Mouse (Mus musculus) spleen, embryonic (tissue): ENCODE measurements around the gene Yipf1.

Experiments
- CTCF ChIA-PET: fragments of 350-600 bp; sonication (Branson Sonifier 250); formaldehyde crosslinking; loops from one replicate; lab custom pipeline; 2022; lab: Charles Lee

Yipf1 gene

DNA sequence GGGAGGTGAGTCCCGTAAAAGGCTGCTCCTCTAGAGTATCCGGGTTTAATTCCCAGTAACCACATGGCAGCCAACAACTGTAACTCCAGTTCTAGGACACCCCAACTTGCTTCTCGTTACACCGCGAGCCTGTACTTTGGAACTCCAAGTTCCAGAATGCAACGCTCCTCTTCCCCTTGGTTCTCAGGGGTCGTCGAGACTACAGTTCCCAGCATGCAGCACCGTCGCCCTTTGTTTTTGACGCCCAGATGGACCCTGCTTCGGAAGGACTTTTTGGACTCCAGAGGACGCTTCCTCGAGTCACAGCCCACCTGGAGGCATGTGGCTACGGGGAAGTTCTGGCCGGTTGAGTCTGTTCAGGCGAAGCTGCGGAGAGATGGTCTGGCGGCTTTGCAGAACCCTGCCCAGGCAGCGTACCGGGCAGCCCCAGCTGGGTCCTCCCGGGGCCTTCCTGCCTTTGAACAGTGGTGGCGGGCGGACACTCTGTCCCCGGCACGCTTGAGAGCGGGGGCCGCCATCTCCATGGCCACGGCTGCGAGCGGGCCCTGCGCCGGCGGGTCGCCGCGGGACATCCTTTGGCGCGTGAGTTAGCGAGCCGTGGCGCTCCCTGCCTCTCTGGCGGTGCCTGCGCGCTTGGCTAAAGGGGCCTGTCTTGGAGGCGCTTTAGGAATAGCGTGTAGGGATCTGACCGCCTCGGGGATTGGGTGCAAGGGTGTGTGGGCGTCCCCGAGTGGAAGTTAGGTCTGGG, 53.6 kb downstream of the Yipf1 start, which contains the start of gene Ndc1:
TSS of gene Ndc1 (plus strand) at position 218 of the 748 bp plus-strand sequence.
- CTCF ChIA-PET: no interaction called here

- CTCF ChIA-PET: no interaction called here
Observed at GRCm38 (mm10) chr4:107372304-107372703, 58.1 kb downstream of the Yipf1 start.

- CTCF ChIA-PET: no interaction called here
Observed at GRCm38 (mm10) chr4:107374677-107375076, 60.5 kb downstream of the Yipf1 start.

DNA sequence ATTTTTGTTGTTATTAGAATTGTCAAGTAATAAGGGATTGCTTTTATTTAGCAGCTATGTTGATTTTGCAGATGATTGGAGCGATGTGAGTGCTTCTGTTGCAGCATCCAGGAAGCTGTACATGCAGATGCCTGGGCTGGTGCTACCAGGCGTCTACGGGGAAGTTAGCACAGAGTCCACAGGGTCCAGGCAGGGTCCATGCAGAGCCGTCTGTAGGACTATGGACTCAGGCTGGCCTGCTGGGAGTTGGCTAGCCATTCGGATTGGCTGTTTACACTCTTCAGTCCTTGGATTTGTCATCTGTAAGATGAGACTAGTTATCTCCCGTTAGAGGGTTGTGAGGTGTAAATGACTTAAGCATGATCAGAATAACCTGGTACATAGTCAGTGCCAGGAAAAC, 64.8 kb downstream of the Yipf1 start:
- CTCF ChIA-PET: no interaction called here

DNA sequence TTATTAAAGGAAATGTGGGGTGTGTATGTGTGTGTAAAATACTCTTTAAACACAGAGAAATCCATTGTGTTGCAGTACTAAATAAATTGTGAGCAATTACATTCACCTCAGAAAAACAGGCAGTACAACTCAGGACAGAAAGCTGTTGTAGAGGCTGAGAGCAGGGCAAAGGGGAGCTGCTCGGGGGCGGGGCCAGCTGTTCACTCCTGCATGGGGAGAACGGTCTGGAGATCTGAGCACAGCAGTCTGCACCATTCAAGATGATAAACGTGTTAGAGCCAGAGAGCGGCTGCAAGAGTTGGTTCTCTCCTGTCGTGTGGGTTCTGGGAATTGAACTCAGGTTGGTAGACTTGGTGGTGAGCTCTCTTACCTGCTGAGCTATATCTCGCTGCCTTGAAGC, 66.7 kb downstream of the Yipf1 start:
- CTCF ChIA-PET: no interaction called here

GRCm38 (mm10) chr4:107387038-107387437, 72.9 kb downstream of the Yipf1 start:
- CTCF ChIA-PET: no interaction called here

DNA sequence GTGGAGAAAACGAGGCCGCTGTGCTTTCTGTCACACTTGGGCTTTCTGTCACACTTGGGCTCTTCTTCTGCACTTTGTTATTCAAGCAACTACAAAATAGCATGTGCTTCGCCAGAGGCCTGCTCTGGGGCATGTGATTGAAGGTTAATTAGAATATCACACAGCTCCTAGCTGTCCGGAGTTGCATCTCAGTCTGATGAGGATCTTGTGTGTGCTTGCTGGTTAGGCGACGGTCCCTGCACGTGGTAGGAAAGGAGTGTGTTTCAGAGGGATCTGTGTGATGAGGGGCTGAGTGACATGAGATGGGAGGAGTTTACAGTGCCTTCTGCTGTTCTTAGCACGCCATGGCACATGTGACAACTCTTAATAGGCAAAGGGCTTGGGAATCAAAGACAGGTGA, 73.3 kb downstream of the Yipf1 start:
- CTCF ChIA-PET: no interaction called here

- CTCF ChIA-PET: no interaction called here
Observed at GRCm38 (mm10) chr4:107388291-107388690, 74.1 kb downstream of the Yipf1 start.

- CTCF ChIA-PET: no interaction called here
Observed at GRCm38 (mm10) chr4:107389345-107389744, 75.2 kb downstream of the Yipf1 start.

- CTCF ChIA-PET: no interaction called here
Observed at GRCm38 (mm10) chr4:107393771-107394170, 79.6 kb downstream of the Yipf1 start.
